Mouse (Mus musculus) urinary bladder, postnatal 14 days (tissue): ENCODE results near the gene Slc1a3.

Source experiments
- DNase-seq: peaks from one replicate; pipeline ENCODE4 v3.0.0; 2021; ENCODE audit warnings: low spot score

Gene Slc1a3

GRCm38 (mm10) chr15:8710146-8711006 is at the start of gene Slc1a3:
Gene Slc1a3, minus strand, starts transcription at chr15:8710764.
- peak; percentile 20 for DNase-seq

- no peak for DNase-seq
Measured at GRCm38 (mm10) chr15:8759026-8759425, 48.5 kb upstream of the Slc1a3 start.

GRCm38 (mm10) chr15:8756441-8756840 is 45.9 kb upstream of the Slc1a3 start:
- no peak for DNase-seq

- DNase-seq, result no peak
Measured at GRCm38 (mm10) chr15:8749762-8750161, 39.2 kb upstream of the Slc1a3 start.

- DNase-seq, result no peak
Measured at GRCm38 (mm10) chr15:8748771-8749170, 38.2 kb upstream of the Slc1a3 start.

GRCm38 (mm10) chr15:8741593-8741992 is 31.0 kb upstream of the Slc1a3 start:
- no peak for DNase-seq

GRCm38 (mm10) chr15:8740724-8741123 is 30.2 kb upstream of the Slc1a3 start:
- no peak for DNase-seq

- DNase-seq, result no peak
Measured at GRCm38 (mm10) chr15:8738156-8738555, 27.6 kb upstream of the Slc1a3 start.

- no peak for DNase-seq
Measured at GRCm38 (mm10) chr15:8734363-8734739, 23.8 kb upstream of the Slc1a3 start.

- no peak for DNase-seq
Measured at GRCm38 (mm10) chr15:8733669-8734362, 23.3 kb upstream of the Slc1a3 start.

GRCm38 (mm10) chr15:8728861-8729260 is 18.3 kb upstream of the Slc1a3 start:
- DNase-seq, result no peak

GRCm38 (mm10) chr15:8722386-8723100 is 12.0 kb upstream of the Slc1a3 start:
- DNase-seq, result no peak

GRCm38 (mm10) chr15:8721746-8722145 is 11.2 kb upstream of the Slc1a3 start:
- DNase-seq, result no peak

- no peak for DNase-seq
Measured at GRCm38 (mm10) chr15:8721005-8721404, 10.4 kb upstream of the Slc1a3 start.

GRCm38 (mm10) chr15:8718496-8718895 is 7.9 kb upstream of the Slc1a3 start:
- DNase-seq, result no peak

- no peak for DNase-seq
Measured at GRCm38 (mm10) chr15:8717021-8717571, 6.5 kb upstream of the Slc1a3 start.

GRCm38 (mm10) chr15:8716330-8716964 is 5.9 kb upstream of the Slc1a3 start:
- DNase-seq, result no peak

GRCm38 (mm10) chr15:8715666-8716065 is 5.1 kb upstream of the Slc1a3 start:
- DNase-seq, result no peak

GRCm38 (mm10) chr15:8712433-8712984 is 1.9 kb upstream of the Slc1a3 start:
- DNase-seq, result no peak

GRCm38 (mm10) chr15:8711630-8712310 is 1.2 kb upstream of the Slc1a3 start:
- DNase-seq, result no peak

- DNase-seq, result no peak
Measured at GRCm38 (mm10) chr15:8709578-8709977, 986 bp downstream of the Slc1a3 start.
